Mouse (Mus musculus) left cerebral cortex, adult 8-10 months (tissue): ENCODE data around the gene Olfr1454. TPM values are rescaled to one million over a fixed set of nuclear protein-coding genes. Genes with fewer than 3 reads are reported as not detected.

Source experiments
- DNase-seq, 2 experiments: peaks; one replicate each; pipeline ENCODE4 v3.0.0; 2022; ENCODE audit warnings: low spot score in 2 of 2
- total RNA-seq, 4 experiments: library from RNA; stranded (reverse); gene quantifications; 2 replicates each; pipeline ENCODE4 v1.2.4; 2022

The Olfr1454 gene
- total RNA-seq, result not detected

DNA sequence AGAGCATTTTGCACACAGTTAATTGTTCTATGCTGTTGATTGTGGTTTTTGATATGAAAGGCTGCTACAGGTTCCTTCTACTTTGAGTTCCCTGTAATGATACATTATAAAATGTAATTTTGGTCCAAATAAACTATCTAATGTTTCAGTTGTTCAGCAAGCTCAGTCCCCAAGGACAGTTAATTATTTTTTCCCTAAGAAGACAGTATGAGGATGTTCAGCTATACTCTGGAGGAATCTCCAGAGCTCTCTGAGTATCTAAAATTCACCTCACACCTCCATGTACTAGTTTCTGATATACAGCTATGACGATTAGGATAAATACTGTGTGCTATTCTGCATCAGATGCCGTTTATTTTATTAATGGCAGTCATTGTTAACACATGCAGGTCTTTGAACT, at the start of gene Olfr1454:
Gene Olfr1454, plus strand, starts transcription at position 301 of the 400 bp plus-strand sequence.
- no peak for DNase-seq

DNA sequence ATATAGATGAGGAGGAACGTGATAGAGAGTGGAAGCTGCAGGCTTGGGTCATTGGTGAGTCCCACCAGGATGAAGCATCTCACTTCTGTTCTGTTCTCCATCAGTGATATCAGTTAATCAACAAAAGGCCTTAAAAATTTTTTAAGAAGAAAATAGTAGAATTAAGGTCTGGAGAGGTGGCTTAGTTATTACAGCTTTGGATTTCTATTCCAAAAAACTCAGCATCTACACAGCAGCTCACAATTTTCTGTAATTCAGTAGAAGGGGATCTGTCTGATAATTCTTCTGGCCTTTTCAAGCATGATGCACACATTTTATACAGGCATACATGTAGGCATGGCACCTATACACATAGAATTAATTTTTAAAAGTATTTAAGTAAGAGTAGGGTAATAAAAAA, 32.2 kb upstream of the Olfr1454 start, which contains the start of gene Olfr1453:
Gene Olfr1453, minus strand, starts transcription at position 101 of the 400 bp plus-strand sequence.
- no peak for DNase-seq

- no peak for DNase-seq
These were observed 33.5 kb downstream of the Olfr1454 start for GRCm38 (mm10) chr19:13093908-13094307.

DNA sequence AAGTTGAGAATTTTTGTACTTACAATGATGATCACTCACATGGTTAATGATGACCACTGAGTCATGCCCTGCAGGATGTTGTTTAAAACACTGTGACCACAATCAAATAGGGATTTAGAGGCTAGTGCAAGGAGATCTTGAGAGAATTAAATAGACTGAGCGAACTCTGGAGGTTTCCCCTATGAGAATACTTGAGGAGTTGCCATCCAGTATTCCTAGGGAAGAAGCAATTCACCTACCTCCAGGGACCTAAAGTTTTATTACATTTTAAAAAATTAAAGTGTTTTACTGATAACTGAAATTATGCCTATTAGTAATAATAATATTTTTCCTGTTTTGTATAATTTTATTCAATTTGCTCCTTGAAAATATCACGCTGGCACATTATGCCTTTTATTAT, 37.4 kb downstream of the Olfr1454 start, which contains the start of gene Olfr1457:
Gene Olfr1457, minus strand, starts transcription at position 101 of the 400 bp plus-strand sequence.
- DNase-seq, result no peak

DNA sequence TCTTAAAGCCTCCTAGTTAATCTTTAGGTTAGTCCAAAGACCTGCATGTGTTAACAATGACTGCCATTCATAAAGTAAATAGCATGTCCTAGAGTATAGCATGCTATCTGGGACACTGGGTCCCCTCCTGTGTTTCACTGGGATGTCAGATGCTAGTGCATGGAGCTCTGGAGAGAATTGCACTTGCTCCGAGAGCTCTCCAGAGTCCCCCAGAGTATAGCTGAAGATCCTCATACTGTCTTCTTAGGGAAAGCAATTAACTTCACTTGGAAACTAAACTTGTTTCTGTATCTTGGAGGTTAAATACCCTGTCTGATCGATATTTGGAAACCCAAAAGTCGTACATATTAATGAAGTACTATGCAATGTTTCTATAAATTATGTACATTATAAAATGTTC, 46.3 kb downstream of the Olfr1454 start, which contains the start of gene Olfr1458:
Gene Olfr1458, minus strand, starts transcription at position 101 of the 400 bp plus-strand sequence.
- DNase-seq, result no peak

Other genes with a start within 250 kb of the Olfr1454 start
- gene Gm5244, start 213.9 kb upstream of the Olfr1454 start, total RNA-seq, result not detected
- not detected for gene Olfr1444, start 203.3 kb upstream of the Olfr1454 start, total RNA-seq
- gene Olfr1445, start 176.8 kb upstream of the Olfr1454 start, total RNA-seq, result not detected
- gene Olfr1446, start 167.1 kb upstream of the Olfr1454 start, total RNA-seq, result not detected
- gene Olfr1447, start 156.9 kb upstream of the Olfr1454 start, total RNA-seq, result not detected
- gene Olfr1448, start 136.2 kb upstream of the Olfr1454 start, total RNA-seq, result not detected
- not detected for gene Olfr1449, start 129.8 kb upstream of the Olfr1454 start, total RNA-seq
- gene Olfr1450, start 110.4 kb upstream of the Olfr1454 start, total RNA-seq, result not detected
- gene Olfr1451, start 65.6 kb upstream of the Olfr1454 start, total RNA-seq, result not detected
- not detected for gene Olfr1453, start 32.3 kb upstream of the Olfr1454 start, total RNA-seq
- gene Olfr1457, start 37.3 kb downstream of the Olfr1454 start, total RNA-seq, result not detected
- not detected for gene Olfr1458, start 46.2 kb downstream of the Olfr1454 start, total RNA-seq
- under 1 TPM; 0.11 to 0.37 (median 0.17) TPM for gene Olfr1459, start 88.9 kb downstream of the Olfr1454 start, total RNA-seq
- not detected for gene Olfr1461, start 102.4 kb downstream of the Olfr1454 start, total RNA-seq
- not detected for gene Olfr1462, start 125.1 kb downstream of the Olfr1454 start, total RNA-seq
- not detected for gene Olfr1463, start 170.7 kb downstream of the Olfr1454 start, total RNA-seq